Mouse (Mus musculus) kidney, adult 2 months (tissue): Measurements from ENCODE around the gene Klf13. TPM values are rescaled to one million over a fixed set of nuclear protein-coding genes. Genes with fewer than 3 reads are reported as not detected.

Experiments
- DNase-seq: peaks from one replicate; pipeline ENCODE4 v3.0.0; 2021
- H3K27ac ChIP-seq: fragments of 200-500 bp; 2 replicates; pipeline ENCODE4 v1.5.1; 2012; ENCODE audit warnings: low read depth, low read length, control low read depth, inconsistent platforms; ENCODE audit not compliant: insufficient read depth
- H3K27me3 ChIP-seq: fragments of 200-500 bp; replicated peaks from 2 replicates; pipeline ENCODE4 v1.6.1; 2012; ENCODE audit warnings: mild to moderate bottlenecking, moderate library complexity, low read length, inconsistent platforms; ENCODE audit not compliant: control insufficient read depth, insufficient read depth
- H3K36me3 ChIP-seq: fragments of 200-500 bp; 2 replicates; pipeline ENCODE4 v1.6.1; 2012; ENCODE audit warnings: mild to moderate bottlenecking, moderate library complexity, low read length, inconsistent platforms; ENCODE audit not compliant: control insufficient read depth, insufficient read depth
- H3K4me1 ChIP-seq: fragments of 200-500 bp; 2 replicates; pipeline ENCODE4 v1.6.1; 2011; ENCODE audit warnings: low read length; ENCODE audit not compliant: control insufficient read depth, insufficient read depth
- H3K4me3 ChIP-seq: fragments of 200-500 bp; 2 replicates; pipeline ENCODE4 v1.5.1; 2011; ENCODE audit warnings: mild to moderate bottlenecking, low read depth, low read length, control low read depth; ENCODE audit not compliant: insufficient read depth
- CTCF ChIP-seq: fragments of 200-500 bp; conservative IDR thresholded peaks from 2 replicates; pipeline ENCODE4 v1.5.1; 2011; ENCODE audit warnings: low read depth, mild to moderate bottlenecking, control low read depth, low read length, moderate library complexity, mixed read lengths; ENCODE audit not compliant: insufficient read depth, insufficient read length
- POLR2A ChIP-seq: fragments of 200-500 bp; IDR thresholded peaks from one replicate; pipeline ENCODE4 v1.6.1; 2011; ENCODE audit warnings: low read depth, low read length, control low read depth
- WGBS: fragments of 180-500 bp; shearing (Covaris S2); methylation state at CpG from one replicate; pipeline ENCODE4 v1.1.7; 2018; 5-methylcytosine and 5-hydroxymethylcytosine counted together
- polyA plus RNA-seq: library from polyadenylated mRNA; depleted of rRNA; stranded (reverse); fragments of >200 nt; gene quantifications from 2 replicates; pipeline ENCODE4 v1.2.3, GENCODE M21; 2012

Gene Klf13
- polyA plus RNA-seq, 1 experiment: 31.2 TPM

GRCm38 (mm10) chr7:63912234-63912810, 26.4 kb downstream of the Klf13 start:
- Histone ChIP-seq H3K27ac (peak overlapping the region; percentile 96), H3K4me3 (no peak overlapping the region), H3K36me3 (no peaks in the 10 kb centered on the region), H3K27me3 (no peaks in the 10 kb centered on the region), H3K4me1 (peaks cover 87% of the 10 kb centered on the region)
- 34% methylated on average over 7 of the region's 7 CpGs for WGBS
- no peak for DNase-seq
- TF ChIP-seq CTCF: no peak
- TF ChIP-seq POLR2A: no peak

- Histone ChIP-seq H3K4me3 (no peak overlapping the region), H3K27me3 (no peaks in the 10 kb centered on the region), H3K36me3 (no peaks in the 10 kb centered on the region), H3K4me1 (peaks cover 83% of the 10 kb centered on the region), H3K27ac (peak overlapping the region; percentile 96)
- TF ChIP-seq CTCF (no peak; the same call in 1 of the 2 replicates), POLR2A (peak; percentile 8)
- WGBS: 13% methylated on average over 8 of the region's 8 CpGs
- peak; percentile 93 for DNase-seq
These were observed 27.1 kb downstream of the Klf13 start for GRCm38 (mm10) chr7:63911383-63912233.

- Histone ChIP-seq H3K27me3 (no peaks in the 10 kb centered on the region), H3K4me3 (no peak overlapping the region), H3K27ac (peak overlapping the region; percentile 96), H3K4me1 (peaks cover 79% of the 10 kb centered on the region), H3K36me3 (no peaks in the 10 kb centered on the region)
- WGBS: 16% methylated on average over 4 of the region's 4 CpGs
- peak; percentile 64 for DNase-seq
- no peak for TF ChIP-seq POLR2A
- peak; percentile 20; the same call in 1 of the 2 replicates for TF ChIP-seq CTCF
These were observed 27.8 kb downstream of the Klf13 start for GRCm38 (mm10) chr7:63910912-63911311.

GRCm38 (mm10) chr7:63910225-63910624, 28.5 kb downstream of the Klf13 start:
- Histone ChIP-seq H3K27ac (peak overlapping the region; percentile 72), H3K36me3 (no peaks in the 10 kb centered on the region), H3K4me1 (peaks cover 77% of the 10 kb centered on the region), H3K4me3 (no peak overlapping the region), H3K27me3 (no peaks in the 10 kb centered on the region)
- TF ChIP-seq POLR2A (no peak), CTCF (no peak)
- 57% methylated on average over 5 of the region's 5 CpGs for WGBS
- no peak for DNase-seq

GRCm38 (mm10) chr7:63908496-63909285, 30.0 kb downstream of the Klf13 start:
- WGBS: 42% methylated on average over 10 of the region's 11 CpGs
- Histone ChIP-seq H3K27me3 (no peaks in the 10 kb centered on the region), H3K27ac (peak overlapping the region; percentile 45), H3K36me3 (no peaks in the 10 kb centered on the region), H3K4me3 (no peak overlapping the region), H3K4me1 (peaks cover 68% of the 10 kb centered on the region)
- no peak for DNase-seq
- TF ChIP-seq CTCF: no peak
- TF ChIP-seq POLR2A: no peak

GRCm38 (mm10) chr7:63907778-63908495, 30.8 kb downstream of the Klf13 start:
- 64% methylated on average over 5 of the region's 5 CpGs for WGBS
- no peaks in the 10 kb centered on the region for H3K36me3 ChIP-seq
- H3K4me1 ChIP-seq: peaks cover 67% of the 10 kb centered on the region
- no peak overlapping the region for H3K4me3 ChIP-seq
- H3K27me3 ChIP-seq: no peaks in the 10 kb centered on the region
- DNase-seq: no peak
- H3K27ac ChIP-seq: peak overlapping the region; percentile 34
- TF ChIP-seq POLR2A: no peak
- TF ChIP-seq CTCF: no peak
